ENCODE assay signal across 18 mouse cellular contexts in genomic region chr6:4131149-4131548, GRCm38 (mm10). TPM values are rescaled to one million over a fixed set of nuclear protein-coding genes. Genes with fewer than 3 reads are reported as not detected.
A peak's percentile ranks its signal among the peaks of the same experiment; 100 is the strongest.
DNase-seq lines count a peak whose midpoint lies in the region; ATAC-seq and TF ChIP-seq lines count a peak whose summit lies in the region.
"Had no signal": no experiment of that assay in that cellular context is flagged by ENCODE, and none has a peak within 500 bp of the region (broad histone marks: within the 10 kb centered on the region; RNA-seq: fewer than 3 reads in every experiment).

No protein-coding gene starts in this region.

- H3K9me3 ChIP-seq in hindbrain, embryonic 15.5 days, result no peaks in the 10 kb centered on the region
- H3K9me3 ChIP-seq in hindbrain, embryonic 11.5 days (ENCODE audit: control insufficient read depth, low read length), result no peaks in the 10 kb centered on the region
- H3K9me3 ChIP-seq in midbrain, embryonic 14.5 days (ENCODE audit: control insufficient read depth, low read length), result no peaks in the 10 kb centered on the region
- no peaks in the 10 kb centered on the region for H3K9me3 ChIP-seq in kidney, embryonic 15.5 days (replicated peaks)
- H3K9me3 ChIP-seq: forebrain, embryonic 13.5 days; heart, embryonic 10.5 days had no signal

- peak; percentile 63; the same call in 1 of the 2 replicates for ATAC-seq in hindbrain, embryonic 15.5 days (ENCODE audit: low FRiP score, low read depth)
- ATAC-seq in hindbrain, embryonic 11.5 days (ENCODE audit: low FRiP score), result no peak
- ATAC-seq in midbrain, embryonic 14.5 days (ENCODE audit: low FRiP score, low TSS enrichment), result peak; percentile 79; the same call in 1 of the 2 replicates
- no peak for ATAC-seq in kidney, embryonic 15.5 days (replicated peaks; ENCODE audit: low FRiP score)
- ATAC-seq: forebrain, embryonic 13.5 days; intestine, postnatal 0 days had no signal

- no peak for TF ChIP-seq CTCF in brain, embryonic 14.5 days (IDR thresholded peaks at IDR 0.05; ENCODE audit: borderline replicate concordance, extremely low read depth, insufficient read depth, insufficient read length)

- WGBS in hindbrain, embryonic 15.5 days, result 56% methylated on average over 2 of the region's 2 CpGs
- 65% methylated on average over 2 of the region's 2 CpGs for WGBS in hindbrain, embryonic 11.5 days
- WGBS in midbrain, embryonic 14.5 days, result 30% methylated on average over 2 of the region's 2 CpGs
- 51% methylated on average over 2 of the region's 2 CpGs for WGBS in kidney, embryonic 15.5 days

- no peaks in the 10 kb centered on the region for H3K27me3 ChIP-seq in hindbrain, embryonic 15.5 days
- H3K27me3 ChIP-seq in hindbrain, embryonic 11.5 days (ENCODE audit: control insufficient read depth, insufficient read depth, low read length), result no peaks in the 10 kb centered on the region
- H3K27me3 ChIP-seq in midbrain, embryonic 14.5 days (ENCODE audit: control insufficient read depth, insufficient read depth, low read length), result no peaks in the 10 kb centered on the region
- no peaks in the 10 kb centered on the region for H3K27me3 ChIP-seq in kidney, embryonic 15.5 days
- H3K27me3 ChIP-seq: forebrain, embryonic 13.5 days had no signal

- TF ChIP-seq POLR2A in brain, embryonic 14.5 days (IDR thresholded peaks at IDR 0.05; ENCODE audit: borderline replicate concordance, extremely low read depth, insufficient read depth, insufficient read length, poor library complexity, severe bottlenecking), result no peak

- no peak for DNase-seq in hindbrain, embryonic 11.5 days (ENCODE audit: low spot score)
- peak; percentile 65 for DNase-seq in brain, embryonic 14.5 days (ENCODE audit: low read depth)
- DNase-seq in midbrain, embryonic 14.5 days, result peak; percentile 68
- DNase-seq in retina, embryonic 14.5 days (ENCODE audit: low spot score), result peak; percentile 14
- DNase-seq in thymus, postnatal 0 days (ENCODE audit: low spot score), result no peak
- DNase-seq: adrenal gland, adult 2 months; adrenal gland, postnatal 25 days; cerebellum, adult 2 months; cerebellum, postnatal 10 days; gastrocnemius, postnatal 36 days; heart, adult 11 months; heart, postnatal 10 days; heart, postnatal 4 days had no signal

- H3K4me1 ChIP-seq in hindbrain, embryonic 15.5 days (replicated peaks), result no peaks in the 10 kb centered on the region
- H3K4me1 ChIP-seq in hindbrain, embryonic 11.5 days (replicated peaks; ENCODE audit: control insufficient read depth, insufficient read depth, low read length), result no peaks in the 10 kb centered on the region
- H3K4me1 ChIP-seq in midbrain, embryonic 14.5 days (ENCODE audit: control insufficient read depth, insufficient read depth, low read length), result 0 out of 2 replicates have a peak, but pooled peaks cover 7% of the 10 kb centered on the region
- no peaks in the 10 kb centered on the region for H3K4me1 ChIP-seq in kidney, embryonic 15.5 days
- H3K4me1 ChIP-seq: forebrain, embryonic 13.5 days; heart, embryonic 10.5 days had no signal

- no peak overlapping the region for H3K27ac ChIP-seq in hindbrain, embryonic 15.5 days (replicated peaks)
- H3K27ac ChIP-seq in hindbrain, embryonic 11.5 days (ENCODE audit: low read depth, low read length), result no peak overlapping the region
- no peak overlapping the region for H3K27ac ChIP-seq in midbrain, embryonic 14.5 days (replicated peaks; ENCODE audit: low read depth, low read length)
- H3K27ac ChIP-seq in kidney, embryonic 15.5 days, result no peak overlapping the region
- H3K27ac ChIP-seq: forebrain, embryonic 13.5 days; heart, embryonic 10.5 days had no signal

- no peak overlapping the region for H3K9ac ChIP-seq in hindbrain, embryonic 15.5 days
- H3K9ac ChIP-seq in hindbrain, embryonic 11.5 days (ENCODE audit: low read depth, low read length), result no peak overlapping the region
- no peak overlapping the region for H3K9ac ChIP-seq in midbrain, embryonic 14.5 days (replicated peaks; ENCODE audit: low read length)
- H3K9ac ChIP-seq in kidney, embryonic 15.5 days, result no peak overlapping the region
- H3K9ac ChIP-seq: forebrain, embryonic 13.5 days had no signal

- no peaks in the 10 kb centered on the region for H3K36me3 ChIP-seq in hindbrain, embryonic 15.5 days
- H3K36me3 ChIP-seq in hindbrain, embryonic 11.5 days (ENCODE audit: control insufficient read depth, insufficient read depth, low read length), result no peaks in the 10 kb centered on the region
- no peaks in the 10 kb centered on the region for H3K36me3 ChIP-seq in midbrain, embryonic 14.5 days (ENCODE audit: control insufficient read depth, insufficient read depth, low read length)
- H3K36me3 ChIP-seq in kidney, embryonic 15.5 days, result no peaks in the 10 kb centered on the region
- H3K36me3 ChIP-seq: heart, embryonic 10.5 days had no signal

- no peak overlapping the region for H3K4me2 ChIP-seq in hindbrain, embryonic 15.5 days
- no peak overlapping the region for H3K4me2 ChIP-seq in hindbrain, embryonic 11.5 days (replicated peaks; ENCODE audit: low read depth, low read length)
- H3K4me2 ChIP-seq in midbrain, embryonic 14.5 days (ENCODE audit: low read length), result no peak overlapping the region
- H3K4me2 ChIP-seq in kidney, embryonic 15.5 days, result no peak overlapping the region
- H3K4me2 ChIP-seq: forebrain, embryonic 13.5 days had no signal

- no peak overlapping the region for H3K4me3 ChIP-seq in hindbrain, embryonic 15.5 days
- no peak overlapping the region for H3K4me3 ChIP-seq in hindbrain, embryonic 11.5 days (ENCODE audit: low read depth, low read length)
- H3K4me3 ChIP-seq in midbrain, embryonic 14.5 days (replicated peaks; ENCODE audit: low read depth, low read length), result no peak overlapping the region
- no peak overlapping the region for H3K4me3 ChIP-seq in kidney, embryonic 15.5 days (replicated peaks)
- H3K4me3 ChIP-seq: forebrain, embryonic 13.5 days; heart, embryonic 10.5 days had no signal

RNA-seq across cellular contexts. Expression of gene Bet1, which starts 44.4 kb away (rescaled TPM):
- polyA plus RNA-seq in hindbrain, embryonic 15.5 days (2015; fragmentation: Nextera tagmentation; extraction: Ambion mirVana), result 31.5 and 38.1 TPM in 2 replicates
- polyA plus RNA-seq in hindbrain, embryonic 11.5 days (2014; fragmentation: Nextera tagmentation; extraction: Ambion mirVana), result 59.5 and 59.6 TPM in 2 replicates
- 19.9 and 27.5 TPM in 2 replicates for polyA plus RNA-seq in brain, embryonic 14.5 days (2012; rRNA removed)
- polyA plus RNA-seq in midbrain, embryonic 14.5 days (2014; fragmentation: Nextera tagmentation; extraction: Ambion mirVana), result 28.0 and 33.7 TPM in 2 replicates
- polyA plus RNA-seq in kidney, embryonic 15.5 days (2015; fragmentation: Nextera tagmentation; extraction: Ambion mirVana), result 69.4 and 79.3 TPM in 2 replicates
- polyA plus RNA-seq in thymus, postnatal 0 days (2015; fragmentation: Nextera tagmentation; extraction: Ambion mirVana), result 60.0 and 62.8 TPM in 2 replicates

Comparison
In these comparisons a context has a peak if more than half of its experiments do, and no peak if none do; other contexts are left out.
1. ATAC-seq: peak in hindbrain, embryonic 15.5 days (single experiment) and midbrain, embryonic 14.5 days (single experiment); none in hindbrain, embryonic 11.5 days (single experiment) and kidney, embryonic 15.5 days (single experiment).
2. DNase-seq: peak in brain, embryonic 14.5 days (single experiment), midbrain, embryonic 14.5 days (single experiment) and retina, embryonic 14.5 days (single experiment); none in hindbrain, embryonic 11.5 days (single experiment) and thymus, postnatal 0 days (single experiment).